Mouse (Mus musculus) telencephalon, adult 2 months (tissue): ENCODE measurements around the gene Igfals.

ENCODE experiments used
- DNase-seq: peaks from one replicate; pipeline ENCODE4 v3.0.0-alpha.2; 2011; ENCODE audit warnings: low read depth, low spot score

Gene Igfals

GRCm38 (mm10) chr17:24894061-24894994 lies 28.5 kb downstream of the Igfals start:
- no peak for DNase-seq

GRCm38 (mm10) chr17:24894995-24895547 lies 29.3 kb downstream of the Igfals start, which contains the start of the genes Eme2 and Mrps34:
Gene Eme2, minus strand, starts transcription at chr17:24895087.
Gene Mrps34, plus strand, starts transcription at chr17:24895116.
- DNase-seq, result peak; percentile 93

- no peak for DNase-seq
Measured at GRCm38 (mm10) chr17:24895571-24896240, 29.9 kb downstream of the Igfals start.

GRCm38 (mm10) chr17:24896241-24896992 lies 30.6 kb downstream of the Igfals start, which contains the start of gene Nme3:
Gene Nme3, plus strand, starts transcription at chr17:24896500.
- DNase-seq, result peak; percentile 59

- no peak for DNase-seq
Measured at GRCm38 (mm10) chr17:24896993-24897269, 31.1 kb downstream of the Igfals start.

DNA sequence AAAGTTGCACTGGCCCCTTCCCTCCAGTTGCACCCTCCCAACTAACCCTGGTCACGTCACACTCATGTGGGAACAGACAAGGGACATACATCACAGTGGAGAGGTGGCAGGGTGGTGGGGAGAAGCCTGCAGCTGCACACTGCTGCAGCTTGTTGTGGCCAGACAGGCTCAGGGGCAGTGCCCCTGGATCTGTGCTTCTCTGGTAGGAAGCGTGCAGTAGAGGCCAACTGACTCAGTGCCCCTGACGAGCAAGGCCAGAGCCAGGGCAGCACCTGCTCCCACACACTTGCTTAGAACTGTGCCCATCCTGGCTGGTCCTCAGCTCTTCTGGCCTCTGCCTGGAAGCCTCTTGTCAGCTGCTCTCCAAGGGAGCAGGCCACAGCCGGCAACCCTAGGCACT lies 31.8 kb downstream of the Igfals start:
- DNase-seq, result no peak

DNA sequence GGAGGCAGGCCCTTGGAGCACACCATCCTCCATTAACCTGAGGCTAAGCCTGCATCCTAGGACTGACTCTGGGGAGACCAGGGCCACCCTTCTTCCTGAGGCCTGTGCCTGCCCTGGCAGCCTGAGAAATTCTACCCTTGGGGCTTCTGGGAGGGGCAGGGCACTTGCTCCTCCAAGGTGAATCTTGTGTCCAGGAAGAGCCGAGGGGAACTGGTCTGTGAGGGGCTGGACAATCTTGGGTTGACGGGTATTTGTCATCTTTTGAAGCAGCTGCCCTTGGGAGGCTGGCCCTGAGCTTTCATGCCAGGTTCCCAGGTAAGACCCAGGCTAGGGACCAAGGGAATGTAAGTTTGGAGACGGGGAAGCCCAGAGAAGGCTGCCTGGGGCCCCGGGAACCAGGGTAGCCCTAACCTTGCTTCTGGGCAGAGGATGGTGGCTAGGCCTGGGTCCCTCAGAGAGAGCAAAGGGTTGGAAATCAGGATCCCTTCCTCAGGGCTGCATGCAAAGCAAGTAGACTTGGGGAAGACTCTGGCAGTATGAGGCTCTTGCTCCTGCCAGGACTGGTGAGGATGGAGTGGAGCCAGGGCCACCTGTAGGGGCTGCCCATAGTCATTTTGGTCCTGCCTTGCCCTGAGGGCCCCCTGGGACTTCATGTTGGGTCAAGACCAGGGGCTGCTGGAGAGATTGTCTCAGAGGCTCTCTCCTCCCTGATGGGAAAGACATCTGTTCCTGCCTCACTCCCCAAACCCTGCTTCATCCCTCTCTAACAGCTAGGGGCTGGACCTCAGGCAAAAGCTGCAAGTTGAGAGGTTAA lies 32.5 kb downstream of the Igfals start:
- DNase-seq, result no peak

GRCm38 (mm10) chr17:24899153-24899552 lies 33.4 kb downstream of the Igfals start:
- no peak for DNase-seq

DNA sequence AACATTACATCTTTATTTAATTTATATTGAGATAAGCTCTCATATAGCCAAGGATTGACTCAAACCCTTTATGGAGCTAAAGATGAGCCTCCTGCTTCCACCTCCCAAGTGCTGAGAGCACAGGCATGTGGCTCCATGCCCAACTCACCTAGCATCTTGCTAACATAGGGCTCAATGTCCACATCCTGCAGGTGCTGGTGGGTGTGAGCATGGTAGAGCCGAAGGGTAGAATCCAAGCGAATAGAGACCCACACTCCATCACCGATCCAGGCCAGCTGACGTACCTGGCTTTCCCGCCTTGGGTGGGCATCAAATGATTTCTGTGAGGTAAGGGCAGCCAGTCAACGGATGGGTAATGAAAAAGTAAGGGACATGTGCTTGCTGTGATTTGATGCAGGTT lies 34.2 kb downstream of the Igfals start:
- no peak for DNase-seq

GRCm38 (mm10) chr17:24902124-24902523 lies 36.3 kb downstream of the Igfals start:
- DNase-seq, result no peak

GRCm38 (mm10) chr17:24902671-24903474 lies 37.1 kb downstream of the Igfals start:
- DNase-seq, result no peak

- no peak for DNase-seq
Measured at GRCm38 (mm10) chr17:24903767-24904166, 38.0 kb downstream of the Igfals start.

DNA sequence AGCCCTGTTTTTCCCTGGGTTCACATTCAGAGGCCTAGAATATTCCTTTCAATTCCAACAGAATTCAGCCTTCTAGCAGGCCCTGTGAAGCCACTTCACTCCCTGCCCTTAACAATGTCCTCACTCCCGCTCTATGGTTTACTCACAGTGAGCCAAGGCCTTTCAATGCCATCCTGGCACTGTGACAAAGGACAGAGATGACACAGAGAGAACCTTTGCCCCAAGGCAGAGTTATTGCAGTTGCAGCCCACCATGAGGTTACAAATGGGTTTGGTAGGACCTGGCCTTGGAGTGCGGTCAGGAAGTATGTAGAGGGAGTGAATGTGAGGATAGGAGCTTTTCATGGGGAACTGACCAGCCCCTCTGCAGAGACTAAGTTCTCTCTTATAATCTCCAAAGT lies 41.8 kb downstream of the Igfals start:
- no peak for DNase-seq

GRCm38 (mm10) chr17:24913984-24914383 lies 48.2 kb downstream of the Igfals start:
- no peak for DNase-seq

GRCm38 (mm10) chr17:24923246-24923645 lies 57.4 kb downstream of the Igfals start:
- DNase-seq, result no peak

DNA sequence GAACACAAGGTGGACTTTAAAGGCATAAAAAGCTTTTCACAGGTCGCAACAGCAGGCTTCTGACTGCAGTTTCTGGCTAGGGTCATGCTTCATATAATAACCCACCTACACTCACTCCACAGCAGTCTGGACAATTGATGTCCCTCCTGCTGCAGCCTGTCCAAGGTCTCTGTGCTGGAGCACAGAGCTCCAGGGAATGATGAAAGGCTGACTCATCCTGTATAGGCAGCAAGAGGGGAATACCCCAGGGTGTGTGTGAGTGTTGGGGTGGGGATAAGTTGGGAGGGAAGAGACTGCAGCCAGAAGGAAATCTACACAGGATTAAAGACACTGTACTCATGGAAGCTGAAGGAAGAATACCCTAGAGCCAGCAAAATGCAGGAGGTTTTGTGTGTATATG lies 63.7 kb downstream of the Igfals start:
- no peak for DNase-seq
